Mouse (Mus musculus): Measurements from ENCODE around the gene Fmo2.

DNA sequence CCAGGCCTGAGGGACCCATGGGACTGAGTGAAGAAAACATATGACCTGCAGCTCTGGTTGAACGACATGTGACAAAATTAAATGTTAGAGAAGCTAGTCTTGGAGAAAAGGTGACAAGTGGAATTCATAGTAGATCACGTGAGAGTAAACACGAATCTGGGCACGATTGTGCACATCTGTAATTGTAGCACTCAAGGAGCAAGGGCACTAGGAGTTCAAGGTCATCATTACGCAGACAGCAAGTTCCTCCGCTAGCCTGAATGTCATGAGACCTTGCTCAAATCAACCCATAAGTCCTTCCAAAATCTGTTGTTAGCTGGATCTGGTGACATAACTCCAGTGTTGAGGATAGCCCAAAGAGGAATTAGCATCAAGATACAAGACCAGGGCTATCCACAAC lies 59.5 kb downstream of the Fmo2 start:
- no peak for TF ChIP-seq CTCF (IDR thresholded peaks at IDR 0.05; ENCODE audit: low read depth)
- TF ChIP-seq EP300 (optimal IDR thresholded peaks at IDR 0.05), result no peak

Data from stomach, postnatal 0 days (tissue).